Mouse (Mus musculus) cerebellum, adult 11-12 months (tissue): ENCODE data around the gene Srp72.

Experiments
- DNase-seq: peaks from one replicate; pipeline ENCODE4 v3.0.0; 2022

Srp72 gene

GRCm38 (mm10) chr5:76974554-76975285, at the start of gene Srp72:
TSS of gene Srp72 (plus strand) at chr5:76974683.
- peak; percentile 83 for DNase-seq

DNA sequence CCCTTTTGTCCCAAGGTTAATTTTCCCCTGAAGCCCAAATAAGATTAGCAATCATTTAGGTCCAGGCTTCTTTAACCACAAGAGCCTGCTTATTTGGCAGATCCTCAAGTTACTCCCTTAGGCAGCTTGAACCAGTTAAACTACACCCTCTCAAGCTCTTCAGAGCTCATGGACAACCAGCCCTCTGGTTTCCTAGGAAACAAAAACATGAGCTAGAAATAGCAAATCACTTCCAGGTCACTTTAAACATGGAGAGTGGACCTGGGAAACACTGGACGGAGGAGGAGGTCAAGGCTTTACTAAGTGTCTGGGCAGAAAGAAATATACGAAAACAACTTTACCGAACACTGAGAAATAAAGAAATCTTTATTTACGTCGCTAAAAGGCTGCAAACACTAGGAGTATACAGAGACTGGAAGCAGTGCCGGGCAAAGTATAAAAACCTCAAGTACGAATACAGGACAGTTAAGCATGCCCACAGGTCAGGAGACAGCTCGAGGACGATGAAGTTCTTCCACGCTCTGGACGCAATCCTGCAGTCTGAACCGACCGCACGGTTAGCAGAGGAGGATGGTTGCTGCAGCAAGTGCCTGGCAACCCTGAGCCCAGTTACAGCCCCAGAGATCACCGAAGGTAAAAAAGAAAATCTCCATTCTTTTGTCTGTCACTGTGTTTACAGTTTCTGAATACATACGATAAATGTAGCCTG, 46.2 kb upstream of the Srp72 start:
- DNase-seq = no peak

DNA sequence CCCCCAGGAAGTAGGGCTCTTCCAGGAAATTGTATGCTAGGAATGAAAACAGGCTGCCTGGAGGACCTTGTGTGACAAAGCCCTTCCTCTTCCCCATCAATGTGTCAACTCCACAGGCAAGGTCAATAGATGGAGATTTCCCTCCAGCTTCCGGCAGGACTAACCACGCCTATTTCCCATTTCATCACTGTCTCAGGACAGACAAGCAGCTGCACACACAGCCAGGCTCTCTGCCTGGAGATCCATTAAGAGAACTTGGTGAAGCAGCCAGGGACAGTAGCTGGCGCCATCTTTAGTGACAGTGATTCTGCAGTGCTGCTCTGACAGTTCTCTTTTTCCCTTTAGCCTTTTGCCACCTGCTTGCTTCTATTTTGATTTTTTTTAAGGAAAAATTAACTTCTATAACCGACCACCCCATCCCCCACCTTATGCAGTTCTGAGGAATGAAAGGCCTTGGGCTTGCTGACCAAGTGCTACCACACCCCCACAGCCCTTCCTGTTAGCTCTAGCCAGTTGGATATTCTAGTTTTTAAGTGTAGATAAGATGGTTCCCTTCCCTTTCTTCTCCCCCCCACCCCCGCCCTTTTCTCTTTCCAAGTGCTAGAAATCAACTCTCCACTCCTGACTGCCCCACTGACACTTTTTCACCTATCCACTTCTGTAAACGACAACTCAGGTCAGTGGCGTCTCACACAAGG, 45.2 kb upstream of the Srp72 start:
- no peak for DNase-seq

DNA sequence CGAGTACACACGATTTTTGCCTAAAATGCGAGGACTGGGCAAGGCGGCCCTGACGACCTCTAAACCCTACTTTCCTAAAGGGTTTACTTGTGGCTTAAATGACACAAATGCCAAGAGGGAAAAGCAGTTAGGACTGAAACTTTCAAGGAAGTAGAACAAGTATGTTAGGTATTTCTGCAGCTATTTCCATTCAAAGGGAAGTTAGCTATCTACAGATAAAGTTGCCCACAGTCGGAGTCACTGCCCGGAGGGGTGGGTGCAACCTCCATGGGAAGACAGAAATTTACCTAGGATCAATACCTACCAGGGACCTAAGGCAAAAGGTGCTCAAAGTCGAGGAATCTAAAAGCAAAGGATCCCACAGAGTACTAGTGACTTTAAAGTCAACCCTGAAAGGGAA, 34.8 kb upstream of the Srp72 start:
- no peak for DNase-seq

DNA sequence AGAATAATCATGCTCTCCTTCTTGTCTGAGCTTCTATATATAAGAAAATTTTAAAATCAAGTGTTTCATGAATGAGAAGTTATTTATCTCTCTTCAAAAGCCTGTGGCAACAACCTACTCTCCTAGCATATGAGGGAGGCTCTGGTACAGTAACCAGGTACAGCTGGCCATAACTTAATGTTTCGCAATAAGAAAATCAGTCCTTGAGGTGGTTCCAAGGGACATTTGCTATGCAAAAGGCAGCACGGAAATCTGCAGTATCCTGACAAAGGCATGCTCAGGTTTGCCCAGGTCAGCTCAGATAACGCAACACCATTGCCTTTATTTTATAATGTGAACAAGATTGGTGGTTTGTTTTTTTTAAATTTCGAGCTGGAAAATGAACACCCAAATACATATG, 32.5 kb upstream of the Srp72 start:
- DNase-seq = no peak

- no peak for DNase-seq
Observed at GRCm38 (mm10) chr5:76942505-76942904, 32.0 kb upstream of the Srp72 start.

DNA sequence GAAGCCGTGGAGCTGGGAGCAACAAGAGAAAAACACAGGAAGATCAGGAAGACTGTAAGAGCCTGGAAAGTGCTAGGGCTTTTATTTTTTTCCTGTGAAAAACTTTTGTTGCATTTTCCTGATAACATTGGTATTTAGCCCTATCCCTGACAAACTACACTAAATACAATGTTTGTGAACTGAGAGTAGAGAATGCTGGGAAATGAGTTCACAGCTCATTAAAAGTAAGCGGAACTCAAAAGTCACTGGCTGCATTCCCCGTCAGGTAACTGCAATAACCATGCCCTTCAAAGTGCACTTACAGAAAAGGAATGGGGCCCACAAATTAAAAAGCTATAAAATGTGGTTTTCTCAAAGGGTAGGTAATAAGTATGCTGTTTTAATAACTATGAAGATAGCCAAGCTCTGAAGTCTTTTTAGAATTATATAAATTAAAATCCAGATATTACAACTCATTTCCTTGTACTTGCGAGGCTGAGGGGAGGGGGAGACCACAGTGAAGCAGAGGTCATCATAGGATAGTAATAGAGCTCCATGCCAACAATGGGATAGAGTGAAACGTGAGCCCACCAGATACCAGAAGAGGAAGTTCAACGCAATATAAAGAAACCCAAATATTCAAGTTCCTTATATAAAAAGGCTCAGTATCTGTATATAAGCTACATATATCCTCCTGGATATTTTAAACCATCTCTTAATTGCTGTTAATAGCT, 29.4 kb upstream of the Srp72 start:
- no peak for DNase-seq

DNA sequence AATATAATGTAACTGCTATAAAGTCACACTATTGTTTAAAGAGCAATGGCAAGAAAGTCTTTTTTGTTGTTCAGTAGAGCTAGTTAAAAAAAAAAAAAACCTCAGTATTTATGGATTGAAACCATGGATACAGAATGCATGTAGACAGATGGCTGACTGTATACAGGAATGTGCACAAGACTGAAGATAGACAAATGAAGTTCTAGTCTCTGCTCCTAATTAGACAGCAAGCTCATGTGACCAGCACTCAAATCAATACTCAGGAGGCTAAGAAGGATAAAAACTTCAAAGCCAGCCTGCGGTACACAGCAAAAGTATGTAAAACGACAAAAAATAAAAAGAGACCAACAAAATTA, 28.8 kb upstream of the Srp72 start:
- no peak for DNase-seq

GRCm38 (mm10) chr5:76947142-76947541, 27.3 kb upstream of the Srp72 start:
- no peak for DNase-seq

DNA sequence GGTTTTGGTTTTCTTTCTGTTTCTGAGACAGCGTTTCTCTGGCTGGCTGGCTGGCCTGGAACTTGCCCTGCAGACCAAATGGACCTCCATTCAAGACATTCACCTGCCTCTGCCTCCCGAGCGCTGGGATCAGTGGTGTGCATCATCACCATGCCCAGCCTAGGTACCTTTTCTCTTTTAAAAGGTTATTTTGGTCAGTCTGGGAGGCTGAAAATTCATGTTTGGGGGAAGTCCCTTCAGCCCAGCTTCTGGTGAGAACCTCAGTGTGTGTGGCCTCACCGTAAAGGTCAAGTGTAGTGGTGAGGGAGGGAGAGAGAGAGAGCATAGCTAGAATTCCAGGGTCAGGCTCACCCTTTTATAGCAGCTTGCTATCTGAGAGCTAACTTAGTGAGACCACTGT, 26.7 kb upstream of the Srp72 start:
- DNase-seq = no peak

DNA sequence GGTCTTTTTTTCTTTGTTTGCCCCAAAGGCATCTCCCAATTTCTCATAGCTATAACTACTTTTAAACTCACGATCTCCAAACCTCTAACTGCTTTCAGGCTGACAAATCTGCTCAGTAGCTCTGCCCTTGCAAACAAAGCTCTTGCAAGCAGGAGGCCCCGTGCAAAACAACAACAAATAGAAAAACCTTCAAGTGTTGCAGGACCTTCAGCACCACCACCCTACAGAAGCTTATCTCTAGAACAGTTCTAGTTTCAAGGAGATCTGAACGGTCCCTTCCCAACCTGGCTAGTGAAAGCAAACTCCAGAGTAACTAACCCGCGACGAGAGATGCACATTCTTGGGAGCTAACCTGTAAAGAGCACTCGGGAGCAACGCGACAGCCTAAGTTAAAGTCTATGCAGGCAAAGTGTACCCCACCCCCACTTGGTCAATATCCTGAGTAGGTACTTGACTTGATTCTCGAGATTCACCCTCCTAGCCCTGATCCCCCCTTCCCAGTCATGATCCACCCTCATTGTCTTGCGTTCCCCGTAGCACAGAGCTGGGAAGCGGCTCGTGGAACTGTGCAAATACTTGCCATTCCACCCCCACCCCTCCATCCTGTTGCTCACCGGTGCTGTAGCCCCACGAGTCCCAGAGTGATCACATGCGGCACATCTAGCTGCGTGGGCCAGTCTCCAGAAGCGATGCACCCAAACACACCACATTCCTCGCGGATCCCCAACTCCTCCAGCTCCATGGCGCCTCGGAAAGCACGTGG, 24.0 kb upstream of the Srp72 start:
- DNase-seq = no peak

- DNase-seq = peak; percentile 98
Observed at GRCm38 (mm10) chr5:76951106-76952027, 23.1 kb upstream of the Srp72 start, which contains the start of the genes Paics and Ppat. TSS of gene Paics (plus strand) at chr5:76951307. TSS of gene Ppat (minus strand) at chr5:76951578.

DNA sequence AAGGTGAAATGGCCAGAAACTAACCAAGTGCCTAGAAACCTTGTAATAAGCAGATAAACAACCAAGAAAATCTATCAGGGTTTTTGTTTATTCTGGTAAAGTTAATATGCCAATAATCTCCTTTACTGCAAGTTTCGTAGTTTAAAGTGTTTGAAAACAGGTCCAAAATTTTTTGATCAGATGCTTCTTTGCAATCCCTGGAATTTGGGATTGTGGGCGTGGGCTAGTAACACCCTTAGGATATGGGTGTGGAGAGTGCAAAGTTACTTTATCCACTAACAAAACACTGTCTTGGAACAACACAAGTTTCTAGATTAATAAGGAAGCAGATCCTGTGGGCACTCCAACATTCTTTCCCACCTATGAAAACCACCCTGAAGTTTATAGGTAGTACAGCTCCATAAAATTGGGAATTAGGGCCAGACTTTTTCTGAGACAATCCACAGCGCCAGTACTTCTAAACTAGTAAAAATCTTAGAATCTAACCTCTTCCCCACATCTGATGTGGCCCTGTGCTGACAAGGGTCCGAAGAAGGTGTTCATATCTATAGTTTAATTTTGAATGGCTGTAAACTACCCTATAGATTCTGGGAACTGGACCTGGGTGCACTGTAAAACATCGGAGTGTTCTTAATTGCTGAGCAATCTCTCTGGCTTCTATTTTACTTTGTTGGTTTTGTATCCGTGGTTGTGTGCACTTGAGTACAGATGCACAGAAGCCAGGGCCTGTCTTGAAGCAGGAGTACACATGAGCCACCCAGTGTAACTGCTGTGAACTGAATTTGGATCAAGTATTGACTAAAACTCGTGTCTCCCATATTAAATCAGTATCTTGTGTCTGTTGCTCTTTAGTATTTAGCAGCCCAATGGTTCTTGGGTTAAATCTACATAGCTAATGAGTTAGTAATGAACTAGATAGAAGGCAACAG, 22.1 kb upstream of the Srp72 start:
- no peak for DNase-seq

DNA sequence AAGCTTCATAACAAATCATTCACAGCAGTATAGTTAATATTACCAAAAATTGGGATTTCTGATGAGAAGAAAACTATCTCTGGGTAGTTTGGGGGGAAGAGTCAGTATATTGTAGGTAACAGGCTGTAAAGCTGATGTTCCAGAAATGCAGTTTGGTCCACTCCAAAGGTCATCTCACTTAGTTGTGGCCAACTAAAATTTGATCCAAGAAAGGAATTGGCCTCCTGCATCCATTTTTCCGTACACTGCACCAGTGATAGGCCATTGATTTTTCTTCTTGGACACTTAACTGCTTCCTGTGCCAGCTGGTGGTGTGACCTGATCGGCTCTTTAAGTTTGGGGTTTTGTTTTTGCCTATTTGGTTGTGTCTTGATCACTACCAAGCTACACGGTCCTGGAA, 20.7 kb upstream of the Srp72 start:
- no peak for DNase-seq

- DNase-seq = no peak
Observed at GRCm38 (mm10) chr5:76954271-76954900, 20.1 kb upstream of the Srp72 start.

DNA sequence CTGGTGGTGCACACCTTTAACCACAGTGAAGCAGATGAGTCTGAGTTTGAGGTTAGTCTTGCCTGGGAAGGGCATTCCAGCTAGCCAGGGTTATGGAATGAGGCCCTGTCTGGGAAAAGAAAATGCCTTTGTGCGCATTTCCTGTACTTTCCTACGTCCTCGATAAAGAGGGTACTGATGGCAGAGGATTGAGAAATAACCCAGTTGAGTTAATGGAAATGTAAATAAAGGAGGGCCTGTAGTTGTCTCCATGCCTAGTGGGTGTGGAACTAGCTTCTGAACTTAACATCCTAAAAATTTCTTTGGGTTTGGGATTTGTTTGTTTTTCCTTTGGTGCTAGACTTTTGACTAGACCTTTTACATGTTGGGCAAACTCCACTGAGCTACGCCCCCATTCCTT, 19.0 kb upstream of the Srp72 start:
- no peak for DNase-seq

- DNase-seq = no peak
Observed at GRCm38 (mm10) chr5:76957954-76958353, 16.5 kb upstream of the Srp72 start.

- DNase-seq = no peak
Observed at GRCm38 (mm10) chr5:76959587-76959986, 14.9 kb upstream of the Srp72 start.

DNA sequence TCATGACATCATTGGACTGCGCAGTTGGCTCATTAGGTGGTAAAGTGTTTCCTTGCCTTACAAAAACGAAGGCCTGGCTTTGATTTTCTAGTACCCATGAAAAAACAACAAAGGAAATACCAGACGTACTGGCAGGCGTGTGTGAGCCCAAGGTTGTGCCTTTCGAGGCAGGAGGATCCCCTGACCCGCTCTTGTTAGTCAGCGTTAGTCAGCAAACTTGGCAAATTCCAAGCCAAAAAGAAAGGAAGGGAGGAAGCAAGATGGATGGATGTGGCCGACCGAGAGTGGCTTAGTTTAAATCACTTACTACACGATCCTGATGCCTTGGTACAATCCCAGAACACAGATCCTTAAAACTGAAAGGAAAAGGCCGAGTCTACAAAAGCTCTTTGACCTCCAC, 11.9 kb upstream of the Srp72 start:
- DNase-seq = no peak

DNA sequence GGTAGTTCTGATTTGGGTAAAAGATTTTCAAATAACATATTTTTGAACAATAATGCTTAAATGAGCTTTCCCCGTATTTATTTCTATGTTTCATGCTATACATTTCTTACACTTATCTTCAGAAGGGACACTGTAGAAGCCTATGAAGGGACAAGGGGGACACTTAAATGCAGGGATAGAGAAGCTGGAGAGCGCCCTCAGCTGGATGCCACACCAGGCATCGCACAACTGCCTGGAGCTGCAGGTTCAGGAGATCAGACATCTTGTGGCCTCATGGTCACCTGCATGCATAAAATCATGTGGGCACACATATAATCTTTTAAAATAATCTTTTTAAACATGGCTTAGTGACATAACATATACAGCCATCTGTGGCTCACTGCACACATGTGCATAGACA, 9.8 kb upstream of the Srp72 start:
- DNase-seq = no peak
